Mouse (Mus musculus): ENCODE data around the gene Gp1bb.

DNA sequence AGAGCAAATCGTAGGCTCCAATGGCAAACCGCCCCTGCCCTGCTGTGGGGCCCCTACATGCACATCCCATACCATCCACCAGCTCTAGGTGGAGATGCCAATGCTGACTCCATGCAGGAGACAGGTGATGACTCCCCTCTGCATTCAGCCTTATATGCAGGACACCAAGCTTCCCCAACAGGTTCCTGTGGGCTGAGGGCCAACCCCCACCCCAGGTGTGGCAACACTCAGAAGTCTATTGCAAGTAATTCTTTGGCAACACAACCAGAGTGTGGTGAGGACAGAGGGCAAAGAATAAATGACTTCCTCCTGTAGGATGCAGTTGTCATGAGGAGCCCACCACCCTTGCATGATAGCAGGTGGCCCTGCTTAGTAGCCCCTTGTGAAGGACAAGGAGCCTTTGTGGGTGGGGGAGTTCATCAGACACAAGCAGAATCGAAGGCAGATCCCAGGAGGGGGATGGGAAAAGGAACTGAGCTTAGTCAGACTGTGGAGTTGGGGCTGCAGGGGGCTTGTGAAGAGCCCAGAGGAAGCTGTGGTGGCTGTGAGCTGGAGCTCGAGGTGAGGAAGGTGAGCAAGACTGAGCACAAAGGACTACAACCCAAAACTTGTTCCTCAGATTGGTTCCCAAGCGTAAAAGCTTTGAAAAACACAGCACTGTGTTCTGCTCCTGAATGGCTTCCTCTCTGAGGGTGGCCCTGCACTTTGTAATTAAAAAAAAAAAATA, 33.3 kb upstream of the Gp1bb start:
- TF ChIP-seq CTCF (IDR thresholded peaks at IDR 0.05; ENCODE audit: low read depth) (no peak), EP300 (IDR thresholded peaks at IDR 0.05; ENCODE audit: low read depth) (no peak)

All from heart, postnatal 0 days (tissue).